Comparison of ENCODE assay signal across 8 mouse cellular contexts in genomic region chr2:25364761-25365090, GRCm38 (mm10). TPM values are rescaled to one million over a fixed set of nuclear protein-coding genes. Genes with fewer than 3 reads are reported as not detected.
DNase-seq lines count a peak whose midpoint lies in the region; ATAC-seq and TF ChIP-seq lines count a peak whose summit lies in the region.

No protein-coding gene starts in this region.

- H3K9me3 ChIP-seq in heart, embryonic 10.5 days = no peaks in the 10 kb centered on the region
- no peaks in the 10 kb centered on the region for H3K9me3 ChIP-seq in ES-Bruce4 (replicated peaks; ENCODE audit: control insufficient read depth, insufficient read depth, low read length, poor library complexity, severe bottlenecking)
- H3K9me3 ChIP-seq in heart, embryonic 15.5 days (replicated peaks) = no peaks in the 10 kb centered on the region
- no peaks in the 10 kb centered on the region for H3K9me3 ChIP-seq in liver, embryonic 16.5 days (replicated peaks; ENCODE audit: control insufficient read depth, low read length)

- no peak; the same call in 1 of the 2 replicates for ATAC-seq in heart, embryonic 15.5 days (replicated peaks; ENCODE audit: insufficient number of reproducible peaks, insufficient read depth, low FRiP score, low read depth)
- ATAC-seq in liver, embryonic 16.5 days (ENCODE audit: low read depth) = 0 out of 2 replicates have a peak, but pooled peaks have one; percentile 3

- no peak overlapping the region for H3K27ac ChIP-seq in heart, embryonic 10.5 days
- no peak overlapping the region for H3K27ac ChIP-seq in ES-Bruce4 (ENCODE audit: insufficient read depth, low read length)
- no peak overlapping the region for H3K27ac ChIP-seq in heart, embryonic 15.5 days
- H3K27ac ChIP-seq in liver, embryonic 16.5 days (ENCODE audit: low read length) = no peak overlapping the region

- H3K4me2 ChIP-seq in heart, embryonic 15.5 days = peak overlapping the region; percentile 91
- H3K4me2 ChIP-seq in liver, embryonic 16.5 days (ENCODE audit: low read depth, low read length) = peak overlapping the region; percentile 91

- peak overlapping the region; percentile 79 for H3K4me3 ChIP-seq in heart, embryonic 10.5 days
- H3K4me3 ChIP-seq in ES-Bruce4 (ENCODE audit: low read depth, low read length) = peak overlapping the region; percentile 94
- H3K4me3 ChIP-seq in heart, embryonic 15.5 days = peak overlapping the region; percentile 62
- peak overlapping the region; percentile 68 for H3K4me3 ChIP-seq in liver, embryonic 16.5 days (ENCODE audit: low read depth, low read length)

- H3K27me3 ChIP-seq in heart, embryonic 10.5 days (ENCODE audit: insufficient read depth, poor library complexity, severe bottlenecking) = peaks cover 61% of the 10 kb centered on the region
- H3K27me3 ChIP-seq in ES-Bruce4 (ENCODE audit: control insufficient read depth, insufficient read depth, low read length, poor library complexity, severe bottlenecking) = no peaks in the 10 kb centered on the region
- H3K27me3 ChIP-seq in heart, embryonic 15.5 days = peaks cover 25% of the 10 kb centered on the region
- peaks cover 14% of the 10 kb centered on the region for H3K27me3 ChIP-seq in liver, embryonic 16.5 days (ENCODE audit: control insufficient read depth, insufficient read depth, low read depth, low read length)

- no peaks in the 10 kb centered on the region; the same call in 1 of the 2 replicates for H3K36me3 ChIP-seq in heart, embryonic 10.5 days
- H3K36me3 ChIP-seq in ES-Bruce4 (ENCODE audit: control insufficient read depth, insufficient read depth, low read length, poor library complexity, severe bottlenecking) = peaks cover 14% of the 10 kb centered on the region
- peaks cover 3% of the 10 kb centered on the region; the same call in 1 of the 2 replicates for H3K36me3 ChIP-seq in heart, embryonic 15.5 days
- H3K36me3 ChIP-seq in liver, embryonic 16.5 days (ENCODE audit: control insufficient read depth, insufficient read depth) = no peaks in the 10 kb centered on the region

- intact Hi-C loops in left cerebral cortex, postnatal 25 days (cut with DNase I) = loop anchor here (5.0 kb wide), 1 partner anchor 38 kb away; no protein-coding TSS in a partner anchor

- TF ChIP-seq EP300 in ES-Bruce4 (IDR thresholded peaks at IDR 0.05; ENCODE audit: insufficient read depth, low read depth, low read length) = no peak

- peak overlapping the region; percentile 75 for H3K9ac ChIP-seq in ES-Bruce4 (ENCODE audit: low read depth, poor library complexity, severe bottlenecking)
- H3K9ac ChIP-seq in heart, embryonic 15.5 days = peak overlapping the region; percentile 72
- peak overlapping the region; percentile 66; the same call in 1 of the 2 replicates for H3K9ac ChIP-seq in liver, embryonic 16.5 days (ENCODE audit: low read depth, low read length)

- TF ChIP-seq POLR2A in ES-Bruce4 (IDR thresholded peaks at IDR 0.05; ENCODE audit: insufficient read depth, low read length) = no peak

- 27% methylated on average over 9 of the region's 9 CpGs for WGBS in heart, embryonic 10.5 days
- WGBS in heart, embryonic 15.5 days = 37% methylated on average over 9 of the region's 9 CpGs
- WGBS in liver, embryonic 16.5 days (ENCODE audit: insufficient replicate concordance) = 30% methylated on average over 9 of the region's 9 CpGs

- TF ChIP-seq CTCF in ES-Bruce4 (IDR thresholded peaks at IDR 0.05; ENCODE audit: low read depth, low read length) = no peak

- no peak for DNase-seq in heart, embryonic 10.5 days (ENCODE audit: low spot score)
- no peak for DNase-seq in heart, postnatal 4 days
- no peak for DNase-seq in B cell, adult 2 months
- no peak for DNase-seq in left cerebral cortex, postnatal 25 days (ENCODE audit: low spot score in 2 of 2)
- no peak for DNase-seq in left cerebral cortex, adult 18-20 months (ENCODE audit: low spot score in 2 of 2)

- H3K4me1 ChIP-seq in heart, embryonic 10.5 days = peaks cover 12% of the 10 kb centered on the region; the same call in 1 of the 2 replicates
- H3K4me1 ChIP-seq in ES-Bruce4 (ENCODE audit: control insufficient read depth, insufficient read depth, low read length) = peaks cover 3% of the 10 kb centered on the region
- H3K4me1 ChIP-seq in heart, embryonic 15.5 days (replicated peaks) = peaks cover 9% of the 10 kb centered on the region
- H3K4me1 ChIP-seq in liver, embryonic 16.5 days (ENCODE audit: control insufficient read depth, low read depth, low read length) = peaks cover 7% of the 10 kb centered on the region

RNA-seq across cellular contexts. Expression of gene Uap1l1, which starts 0.8 kb away (rescaled TPM):
- 9.5 and 12.7 TPM in 2 replicates for polyA plus RNA-seq in heart, embryonic 10.5 days (2016; fragmentation: Nextera tagmentation; extraction: Ambion mirVana)
- 1 to 10 TPM; 7.3 to 9.5 TPM for total RNA-seq in heart, postnatal 4 days (2021)
- polyA plus RNA-seq in ES-Bruce4 (2011; ENCODE audit: insufficient read depth, insufficient read length, low read depth, missing spikeins) = 49.8 and 51.1 TPM in 2 replicates
- 13.9 and 16.0 TPM in 2 replicates for polyA plus RNA-seq in heart, embryonic 15.5 days (2015; fragmentation: Nextera tagmentation; extraction: Ambion mirVana)
- 12.6 and 14.0 TPM in 2 replicates for polyA plus RNA-seq in liver, embryonic 16.5 days (2015; fragmentation: Nextera tagmentation; extraction: Ambion mirVana)
- total RNA-seq in left cerebral cortex, postnatal 25 days (2021) = 10 to 100 TPM; 11.3 to 14.0 TPM
- total RNA-seq in left cerebral cortex, adult 18-20 months (2021) = 10 to 100 TPM; 17.3 to 21.6 TPM

RNA-seq across cellular contexts. Expression of gene Sapcd2, which starts 7.4 kb away (rescaled TPM):
- polyA plus RNA-seq in heart, embryonic 10.5 days (2016; fragmentation: Nextera tagmentation; extraction: Ambion mirVana) = 26.8 and 31.8 TPM in 2 replicates
- total RNA-seq in heart, postnatal 4 days (2021) = 10 to 100 TPM in 1 of 2 experiments, 1 to 10 TPM in 1; 8.7 to 10.8 TPM
- polyA plus RNA-seq in ES-Bruce4 (2011; ENCODE audit: insufficient read depth, insufficient read length, low read depth, missing spikeins) = 19.2 and 22.4 TPM in 2 replicates
- 15.4 and 25.5 TPM in 2 replicates for polyA plus RNA-seq in heart, embryonic 15.5 days (2015; fragmentation: Nextera tagmentation; extraction: Ambion mirVana)
- 14.7 and 16.2 TPM in 2 replicates for polyA plus RNA-seq in liver, embryonic 16.5 days (2015; fragmentation: Nextera tagmentation; extraction: Ambion mirVana)
- 1 to 10 TPM; 1.9 to 2.5 TPM for total RNA-seq in left cerebral cortex, postnatal 25 days (2021)
- 1 to 10 TPM; 1.4 to 1.8 TPM for total RNA-seq in left cerebral cortex, adult 18-20 months (2021)

RNA-seq across cellular contexts. Expression of gene Dpp7, which starts 8.6 kb away (rescaled TPM):
- 12.9 and 19.1 TPM in 2 replicates for polyA plus RNA-seq in heart, embryonic 10.5 days (2016; fragmentation: Nextera tagmentation; extraction: Ambion mirVana)
- total RNA-seq in heart, postnatal 4 days (2021) = 1 to 10 TPM; 4.7 to 5.2 TPM
- 27.8 and 29.4 TPM in 2 replicates for polyA plus RNA-seq in ES-Bruce4 (2011; ENCODE audit: insufficient read depth, insufficient read length, low read depth, missing spikeins)
- 9.5 and 12.5 TPM in 2 replicates for polyA plus RNA-seq in heart, embryonic 15.5 days (2015; fragmentation: Nextera tagmentation; extraction: Ambion mirVana)
- polyA plus RNA-seq in liver, embryonic 16.5 days (2015; fragmentation: Nextera tagmentation; extraction: Ambion mirVana) = 10.8 and 11.5 TPM in 2 replicates
- total RNA-seq in left cerebral cortex, postnatal 25 days (2021) = 10 to 100 TPM; 28.2 to 33.2 TPM
- 10 to 100 TPM; 30.4 to 38.7 TPM for total RNA-seq in left cerebral cortex, adult 18-20 months (2021)

RNA-seq across cellular contexts. Expression of gene Entpd2, which starts 30.9 kb away (rescaled TPM):
- polyA plus RNA-seq in heart, embryonic 10.5 days (2016; fragmentation: Nextera tagmentation; extraction: Ambion mirVana) = not detected in 2 replicates
- 1 to 10 TPM; 5.7 to 8.5 TPM for total RNA-seq in heart, postnatal 4 days (2021)
- polyA plus RNA-seq in ES-Bruce4 (2011; ENCODE audit: insufficient read depth, insufficient read length, low read depth, missing spikeins) = 4.2 and 5.6 TPM in 2 replicates
- polyA plus RNA-seq in heart, embryonic 15.5 days (2015; fragmentation: Nextera tagmentation; extraction: Ambion mirVana) = 1.8 and 4.6 TPM in 2 replicates
- 0.54 and 1.0 TPM in 2 replicates for polyA plus RNA-seq in liver, embryonic 16.5 days (2015; fragmentation: Nextera tagmentation; extraction: Ambion mirVana)
- 10 to 100 TPM; 11.7 to 13.2 TPM for total RNA-seq in left cerebral cortex, postnatal 25 days (2021)
- 10 to 100 TPM; 13.6 to 13.8 TPM for total RNA-seq in left cerebral cortex, adult 18-20 months (2021)

RNA-seq across cellular contexts. Expression of gene Man1b1, which starts 32.6 kb away (rescaled TPM):
- 31.7 and 52.3 TPM in 2 replicates for polyA plus RNA-seq in heart, embryonic 10.5 days (2016; fragmentation: Nextera tagmentation; extraction: Ambion mirVana)
- 10 to 100 TPM; 27.2 to 28.6 TPM for total RNA-seq in heart, postnatal 4 days (2021)
- polyA plus RNA-seq in ES-Bruce4 (2011; ENCODE audit: insufficient read depth, insufficient read length, low read depth, missing spikeins) = 45.6 and 57.3 TPM in 2 replicates
- 30.2 and 31.1 TPM in 2 replicates for polyA plus RNA-seq in heart, embryonic 15.5 days (2015; fragmentation: Nextera tagmentation; extraction: Ambion mirVana)
- 15.3 and 17.2 TPM in 2 replicates for polyA plus RNA-seq in liver, embryonic 16.5 days (2015; fragmentation: Nextera tagmentation; extraction: Ambion mirVana)
- total RNA-seq in left cerebral cortex, postnatal 25 days (2021) = 10 to 100 TPM; 55.0 to 59.5 TPM
- total RNA-seq in left cerebral cortex, adult 18-20 months (2021) = 10 to 100 TPM; 62.1 to 62.2 TPM
